Mouse (Mus musculus) frontal cortex, adult (tissue): ENCODE results near the gene Clhc1.

Experiments used
- ATAC-seq: cut with Nextera tagmentation; 2 replicates; pipeline ENCODE4 v1.9.2; 2017; ENCODE audit warnings: mild to moderate bottlenecking, moderate library complexity, mixed read lengths; ENCODE audit not compliant: low TSS enrichment

Clhc1 gene

GRCm38 (mm10) chr11:29560990-29561389 is 13.2 kb downstream of the Clhc1 start:
- ATAC-seq: no peak

- no peak for ATAC-seq
Measured at GRCm38 (mm10) chr11:29563406-29563805, 15.7 kb downstream of the Clhc1 start.

- no peak for ATAC-seq
Measured at GRCm38 (mm10) chr11:29571536-29571935, 23.8 kb downstream of the Clhc1 start.

- ATAC-seq: no peak
Measured at GRCm38 (mm10) chr11:29572656-29573055, 24.9 kb downstream of the Clhc1 start.

GRCm38 (mm10) chr11:29579610-29580009 is 31.9 kb downstream of the Clhc1 start:
- no peak for ATAC-seq

GRCm38 (mm10) chr11:29595217-29595616 is 47.5 kb downstream of the Clhc1 start:
- no peak for ATAC-seq

GRCm38 (mm10) chr11:29597159-29597558 is 49.4 kb downstream of the Clhc1 start:
- no peak for ATAC-seq

- ATAC-seq: no peak
Measured at GRCm38 (mm10) chr11:29599000-29599399, 51.2 kb downstream of the Clhc1 start.

GRCm38 (mm10) chr11:29603581-29603980 is 55.8 kb downstream of the Clhc1 start:
- ATAC-seq: no peak

- ATAC-seq: no peak
Measured at GRCm38 (mm10) chr11:29607465-29607990, 59.8 kb downstream of the Clhc1 start.

GRCm38 (mm10) chr11:29609756-29610468 is 62.2 kb downstream of the Clhc1 start:
- ATAC-seq: no peak

GRCm38 (mm10) chr11:29612007-29612406 is 64.3 kb downstream of the Clhc1 start:
- ATAC-seq: no peak

- ATAC-seq: no peak
Measured at GRCm38 (mm10) chr11:29613185-29613735, 65.5 kb downstream of the Clhc1 start.

- ATAC-seq: no peak
Measured at GRCm38 (mm10) chr11:29614217-29614924, 66.6 kb downstream of the Clhc1 start.

GRCm38 (mm10) chr11:29622030-29622790 is 74.5 kb downstream of the Clhc1 start:
- peak; percentile 84 for ATAC-seq

- no peak for ATAC-seq
Measured at GRCm38 (mm10) chr11:29623327-29623726, 75.6 kb downstream of the Clhc1 start.

- ATAC-seq: no peak
Measured at GRCm38 (mm10) chr11:29626541-29626940, 78.8 kb downstream of the Clhc1 start.

GRCm38 (mm10) chr11:29627706-29628105 is 80.0 kb downstream of the Clhc1 start:
- no peak for ATAC-seq
